Mouse (Mus musculus) midbrain, embryonic 13.5 days (tissue): Measurements from ENCODE around the gene Vav3. TPM values are rescaled to one million over a fixed set of nuclear protein-coding genes. Genes with fewer than 3 reads are reported as not detected.

Experiments
- ATAC-seq: fragments of 200-750 bp; cut with Nextera tagmentation; 2 replicates; pipeline ENCODE4 v1.8.0; 2017; ENCODE audit warnings: mild to moderate bottlenecking, moderate TSS enrichment, moderate library complexity
- H3K27ac ChIP-seq: fragments of 300-500 bp; sonication (generic); 2 replicates; pipeline ENCODE4 v1.5.1; 2015; ENCODE audit warnings: inconsistent platforms, mild to moderate bottlenecking, moderate library complexity
- H3K27me3 ChIP-seq: fragments of 300-500 bp; sonication (generic); 2 replicates; pipeline ENCODE4 v1.6.1; 2015; ENCODE audit warnings: mild to moderate bottlenecking, inconsistent platforms
- H3K36me3 ChIP-seq: fragments of 300-500 bp; sonication (generic); 2 replicates; pipeline ENCODE4 v1.6.1; 2015; ENCODE audit warnings: mild to moderate bottlenecking, inconsistent platforms
- H3K4me1 ChIP-seq: fragments of 300-500 bp; sonication (generic); replicated peaks from 2 replicates; pipeline ENCODE4 v1.6.1; 2015; ENCODE audit warnings: inconsistent platforms
- H3K4me2 ChIP-seq: fragments of 300-500 bp; sonication (generic); replicated peaks from 2 replicates; pipeline ENCODE4 v1.6.1; 2015; ENCODE audit warnings: moderate library complexity, mild to moderate bottlenecking, inconsistent platforms
- H3K4me3 ChIP-seq: fragments of 300-500 bp; sonication (generic); replicated peaks from 2 replicates; pipeline ENCODE4 v1.5.1; 2015; ENCODE audit warnings: mild to moderate bottlenecking, inconsistent platforms
- H3K9ac ChIP-seq: fragments of 300-500 bp; sonication (generic); replicated peaks from 2 replicates; pipeline ENCODE4 v1.6.1; 2015; ENCODE audit warnings: mild to moderate bottlenecking, inconsistent platforms
- H3K9me3 ChIP-seq: fragments of 300-500 bp; sonication (generic); 2 replicates; pipeline ENCODE4 v1.6.1; 2016; ENCODE audit warnings: mild to moderate bottlenecking, inconsistent platforms
- WGBS: fragments of 180-500 bp; shearing (Covaris S2); methylation state at CpG from one replicate; pipeline ENCODE4 v1.1.7; 2015; 5-methylcytosine and 5-hydroxymethylcytosine counted together
- polyA plus RNA-seq: library from polyadenylated mRNA; unstranded; fragments of >200 nt; fragmentation: Nextera tagmentation; extraction: Ambion mirVana; gene quantifications from 2 replicates; pipeline ENCODE4 v1.2.1, GENCODE M21; 2015

The Vav3 gene
- polyA plus RNA-seq, 1 experiment from 2014 or later = 32.6 TPM

DNA sequence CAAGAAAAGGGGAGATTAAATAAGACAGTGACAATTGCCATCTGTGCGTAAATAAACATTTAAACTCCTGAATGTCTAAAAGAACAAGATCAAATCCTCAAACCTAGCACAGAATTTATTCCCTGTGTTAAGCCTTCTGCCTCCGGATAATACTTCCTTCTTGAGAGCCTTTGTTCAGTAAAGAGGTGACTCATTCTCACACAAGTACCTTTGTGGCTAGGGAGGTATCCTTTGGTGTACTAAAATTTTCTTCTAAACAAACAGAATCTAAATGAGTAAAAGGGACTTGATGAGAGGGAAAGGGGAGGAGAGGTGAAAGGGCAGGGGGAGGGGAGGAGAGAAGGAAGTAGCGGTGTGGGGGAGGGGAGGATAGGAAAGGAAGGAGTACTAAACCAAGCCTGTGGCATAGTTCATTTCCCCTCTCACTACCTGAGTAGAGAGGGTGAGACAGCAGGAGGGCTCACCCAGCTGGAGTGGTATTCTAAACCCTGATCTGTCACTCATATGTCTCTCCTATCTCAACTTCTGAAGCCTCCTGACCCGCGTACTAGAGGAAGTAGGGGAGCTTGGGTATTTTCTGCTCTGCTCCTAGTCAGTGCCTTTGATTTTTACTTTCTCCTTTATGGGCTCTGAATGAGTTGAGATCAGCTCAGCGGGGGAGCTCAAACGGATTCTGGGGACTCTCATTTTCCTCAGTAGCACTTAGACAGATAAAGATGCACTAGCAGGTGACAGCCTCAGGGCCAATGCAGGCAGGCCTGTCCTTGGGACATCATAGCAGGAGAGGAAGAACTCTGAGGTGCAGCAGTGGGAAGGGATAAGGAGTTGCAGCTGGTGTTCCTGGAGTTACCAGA, 16.8 kb upstream of the Vav3 start:
- no peak overlapping the region for H3K4me3 ChIP-seq
- ATAC-seq = no peak
- 63% methylated on average over 7 of the region's 7 CpGs for WGBS

DNA sequence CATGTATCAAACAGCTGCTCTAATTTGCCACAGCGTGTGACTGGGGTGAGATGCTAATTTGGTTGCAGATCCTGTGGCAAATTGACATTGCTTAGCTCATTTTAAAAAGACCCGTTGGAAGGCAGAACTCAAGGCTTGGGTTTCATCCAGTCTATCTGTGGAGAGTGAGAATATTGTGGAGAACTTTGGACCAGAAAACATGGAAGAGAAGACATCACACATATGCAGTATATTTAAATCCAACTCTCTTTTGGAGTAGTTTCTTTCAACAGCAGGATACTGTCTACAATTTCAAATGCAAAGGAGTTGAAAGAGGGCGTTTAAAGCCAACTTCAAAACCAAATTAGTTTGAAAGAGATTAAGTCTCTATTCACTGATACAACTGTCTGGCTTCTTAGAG, 13.3 kb upstream of the Vav3 start:
- H3K4me3 ChIP-seq = no peak overlapping the region
- no peak overlapping the region for H3K4me2 ChIP-seq
- H3K9me3 ChIP-seq = no peaks in the 10 kb centered on the region
- no peaks in the 10 kb centered on the region for H3K36me3 ChIP-seq
- no peak overlapping the region for H3K27ac ChIP-seq
- H3K27me3 ChIP-seq = no peaks in the 10 kb centered on the region
- 53% methylated on average over 3 of the region's 3 CpGs for WGBS
- no peaks in the 10 kb centered on the region for H3K4me1 ChIP-seq
- ATAC-seq = no peak
- H3K9ac ChIP-seq = no peak overlapping the region

More for the DNA sequence above, 16.8 kb upstream of the Vav3 start:
- H3K36me3 ChIP-seq = no peaks in the 10 kb centered on the region
- H3K4me1 ChIP-seq = no peaks in the 10 kb centered on the region
- no peaks in the 10 kb centered on the region for H3K9me3 ChIP-seq
- H3K4me2 ChIP-seq = no peak overlapping the region
- no peaks in the 10 kb centered on the region for H3K27me3 ChIP-seq
- no peak overlapping the region for H3K9ac ChIP-seq
- H3K27ac ChIP-seq = no peak overlapping the region

DNA sequence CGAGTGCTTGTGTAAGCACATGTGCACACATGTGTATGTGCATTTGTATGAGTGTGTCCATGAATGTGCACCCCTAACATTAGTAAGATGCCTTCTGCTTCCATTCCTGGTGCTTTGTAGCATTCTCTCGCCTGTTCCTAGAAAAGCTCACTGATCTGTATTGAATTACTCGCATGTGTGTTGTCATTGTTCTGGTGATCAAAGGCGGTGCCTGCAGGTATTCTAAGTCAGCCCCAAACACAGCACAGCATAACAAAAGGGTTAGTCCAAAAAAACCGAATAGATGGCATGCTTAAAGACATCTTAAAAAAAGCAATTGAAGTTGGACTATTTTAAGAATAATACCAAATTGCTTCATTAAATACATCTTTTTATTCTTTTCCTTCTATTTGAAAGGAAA, 7.7 kb upstream of the Vav3 start:
- peaks cover 5% of the 10 kb centered on the region; the same call in 1 of the 2 replicates for H3K4me1 ChIP-seq
- no peak overlapping the region for H3K4me3 ChIP-seq
- no peaks in the 10 kb centered on the region for H3K9me3 ChIP-seq
- H3K27ac ChIP-seq = no peak overlapping the region
- H3K36me3 ChIP-seq = no peaks in the 10 kb centered on the region
- WGBS = 37% methylated on average over 5 of the region's 5 CpGs
- no peak overlapping the region for H3K9ac ChIP-seq
- H3K4me2 ChIP-seq = no peak overlapping the region
- H3K27me3 ChIP-seq = no peaks in the 10 kb centered on the region
- ATAC-seq = peak; percentile 53; the same call in 1 of the 2 replicates

DNA sequence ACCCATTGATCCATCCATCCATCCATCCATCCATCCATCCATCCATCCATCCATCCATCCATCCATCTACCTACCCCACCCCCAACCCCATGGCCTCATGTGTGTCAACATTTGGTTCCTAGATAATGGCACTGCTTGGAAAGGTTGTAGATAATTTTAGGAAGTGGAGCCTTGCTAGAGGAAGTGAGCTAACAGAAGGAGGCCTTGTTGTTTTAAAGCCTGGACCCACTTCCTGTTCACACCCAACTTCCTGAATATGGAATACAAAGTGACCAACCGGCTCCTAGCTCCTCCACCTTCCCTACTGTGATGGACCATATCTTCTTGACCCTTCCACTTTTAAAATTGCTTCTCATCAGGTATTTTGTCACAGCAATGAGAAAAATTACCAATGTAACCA, 5.0 kb upstream of the Vav3 start:
- WGBS = 96% methylated on average over 1 of the region's 1 CpGs

DNA sequence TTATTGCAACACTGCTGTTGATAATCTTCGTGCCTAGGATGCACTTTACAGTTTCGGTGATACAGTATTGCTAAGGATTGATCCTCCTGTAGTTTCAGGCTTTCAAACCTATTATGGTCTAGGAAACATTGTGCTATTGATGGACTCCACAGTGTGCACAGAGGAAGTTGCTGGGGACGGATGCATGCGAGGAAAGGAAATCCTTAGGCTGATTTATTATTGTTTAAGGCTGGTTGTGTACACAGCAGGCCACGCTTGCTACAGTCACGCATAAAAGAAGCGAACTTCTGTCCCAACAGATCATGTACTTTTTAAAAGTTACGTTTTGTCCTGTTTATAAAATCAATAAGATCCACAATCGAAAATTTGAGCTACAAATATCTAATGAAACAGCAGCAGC, 1.2 kb upstream of the Vav3 start:
- Histone ChIP-seq H3K36me3 (no peaks in the 10 kb centered on the region), H3K9me3 (no peaks in the 10 kb centered on the region), H3K4me3 (no peak overlapping the region; the same call in 1 of the 2 replicates), H3K4me2 (peak overlapping the region; percentile 79; the same call in 1 of the 2 replicates), H3K4me1 (peaks cover 27% of the 10 kb centered on the region), H3K9ac (no peak overlapping the region), H3K27me3 (peaks cover 6% of the 10 kb centered on the region; the same call in 1 of the 2 replicates), H3K27ac (no peak overlapping the region)
- 83% methylated on average over 9 of the region's 9 CpGs for WGBS
- ATAC-seq = no peak

More for the DNA sequence above, 5.0 kb upstream of the Vav3 start:
- H3K27ac ChIP-seq = no peak overlapping the region
- ATAC-seq = no peak
- H3K36me3 ChIP-seq = no peaks in the 10 kb centered on the region
- H3K9ac ChIP-seq = no peak overlapping the region
- no peak overlapping the region for H3K4me3 ChIP-seq
- H3K4me1 ChIP-seq = peaks cover 5% of the 10 kb centered on the region; the same call in 1 of the 2 replicates
- no peaks in the 10 kb centered on the region for H3K27me3 ChIP-seq
- H3K4me2 ChIP-seq = no peak overlapping the region
- no peaks in the 10 kb centered on the region for H3K9me3 ChIP-seq

DNA sequence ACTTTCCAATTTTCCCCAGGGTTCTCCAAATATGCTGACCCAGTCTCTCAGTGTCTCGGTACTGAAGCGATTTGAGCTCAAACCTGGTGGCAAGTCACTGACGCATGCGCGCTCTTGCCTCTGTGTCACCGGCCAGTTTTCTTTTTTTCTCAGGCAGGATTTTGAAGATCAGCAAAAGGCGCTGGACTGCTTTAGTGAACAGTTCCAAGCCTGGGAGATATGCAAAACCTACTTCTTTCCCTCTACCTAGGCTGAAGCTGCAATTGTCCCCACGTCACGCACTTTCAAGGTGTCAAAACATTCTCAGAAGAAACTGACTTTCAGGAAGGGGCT, 546 bp upstream of the Vav3 start:
- Histone ChIP-seq H3K9me3 (no peaks in the 10 kb centered on the region), H3K27ac (peak overlapping the region; percentile 94), H3K4me3 (peak overlapping the region; percentile 75), H3K4me2 (peak overlapping the region; percentile 79), H3K27me3 (peaks cover 6% of the 10 kb centered on the region; the same call in 1 of the 2 replicates), H3K9ac (peak overlapping the region; percentile 87), H3K36me3 (no peaks in the 10 kb centered on the region), H3K4me1 (peaks cover 27% of the 10 kb centered on the region)
- no peak for ATAC-seq
- under 1% methylated on average over 9 of the region's 9 CpGs for WGBS

DNA sequence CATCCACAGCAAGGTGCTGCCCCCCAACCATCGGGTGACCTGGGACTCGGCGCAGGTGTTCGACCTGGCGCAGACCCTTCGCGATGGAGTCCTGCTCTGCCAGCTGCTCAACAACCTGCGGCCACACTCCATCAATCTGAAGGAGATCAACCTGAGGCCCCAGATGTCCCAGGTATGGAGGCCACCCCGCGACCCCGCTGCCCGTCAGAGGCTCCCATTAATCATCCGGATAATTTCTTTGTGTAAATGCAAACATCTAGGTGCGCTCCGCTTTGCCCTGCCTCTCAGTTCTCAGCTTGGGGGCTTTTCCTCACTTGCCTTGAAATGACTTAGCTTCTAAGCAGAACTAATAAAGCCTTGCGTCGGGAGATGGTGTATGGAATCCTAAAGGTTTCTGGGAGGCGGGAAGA, 623 bp downstream of the Vav3 start:
- Histone ChIP-seq H3K9me3 (no peaks in the 10 kb centered on the region), H3K4me3 (peak overlapping the region; percentile 75), H3K36me3 (no peaks in the 10 kb centered on the region), H3K4me1 (peaks cover 27% of the 10 kb centered on the region), H3K4me2 (peak overlapping the region; percentile 79), H3K9ac (peak overlapping the region; percentile 87), H3K27me3 (peaks cover 6% of the 10 kb centered on the region; the same call in 1 of the 2 replicates), H3K27ac (peak overlapping the region; percentile 94)
- ATAC-seq = no peak
- 0% methylated on average over 18 of the region's 18 CpGs for WGBS

DNA sequence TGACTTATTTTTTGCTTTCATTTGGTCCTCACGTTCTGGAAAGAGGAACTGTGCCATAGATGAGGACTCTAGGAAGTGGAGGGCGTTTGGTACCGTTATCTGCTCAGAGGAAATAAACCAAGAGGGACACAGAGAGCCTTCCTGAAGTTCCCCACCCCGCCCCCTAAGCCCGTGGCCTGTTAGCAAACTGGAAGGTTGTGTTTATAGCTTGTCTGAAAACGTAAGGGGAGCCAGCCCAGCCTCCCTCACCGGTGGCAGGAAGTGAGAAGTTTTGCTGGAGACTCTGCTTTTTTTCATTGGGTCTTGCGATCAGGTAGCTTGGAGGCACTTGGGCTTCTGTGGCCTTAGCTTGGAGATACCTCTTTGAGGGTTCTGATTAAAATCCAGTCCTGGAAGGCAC, 1.2 kb downstream of the Vav3 start:
- 5% methylated on average over 8 of the region's 8 CpGs for WGBS
- Histone ChIP-seq H3K4me3 (peak overlapping the region; percentile 75), H3K9ac (peak overlapping the region; percentile 87), H3K4me1 (peaks cover 27% of the 10 kb centered on the region), H3K27ac (peak overlapping the region; percentile 32; the same call in 1 of the 2 replicates), H3K36me3 (no peaks in the 10 kb centered on the region), H3K4me2 (peak overlapping the region; percentile 79), H3K27me3 (peaks cover 6% of the 10 kb centered on the region; the same call in 1 of the 2 replicates), H3K9me3 (no peaks in the 10 kb centered on the region)
- ATAC-seq = no peak

DNA sequence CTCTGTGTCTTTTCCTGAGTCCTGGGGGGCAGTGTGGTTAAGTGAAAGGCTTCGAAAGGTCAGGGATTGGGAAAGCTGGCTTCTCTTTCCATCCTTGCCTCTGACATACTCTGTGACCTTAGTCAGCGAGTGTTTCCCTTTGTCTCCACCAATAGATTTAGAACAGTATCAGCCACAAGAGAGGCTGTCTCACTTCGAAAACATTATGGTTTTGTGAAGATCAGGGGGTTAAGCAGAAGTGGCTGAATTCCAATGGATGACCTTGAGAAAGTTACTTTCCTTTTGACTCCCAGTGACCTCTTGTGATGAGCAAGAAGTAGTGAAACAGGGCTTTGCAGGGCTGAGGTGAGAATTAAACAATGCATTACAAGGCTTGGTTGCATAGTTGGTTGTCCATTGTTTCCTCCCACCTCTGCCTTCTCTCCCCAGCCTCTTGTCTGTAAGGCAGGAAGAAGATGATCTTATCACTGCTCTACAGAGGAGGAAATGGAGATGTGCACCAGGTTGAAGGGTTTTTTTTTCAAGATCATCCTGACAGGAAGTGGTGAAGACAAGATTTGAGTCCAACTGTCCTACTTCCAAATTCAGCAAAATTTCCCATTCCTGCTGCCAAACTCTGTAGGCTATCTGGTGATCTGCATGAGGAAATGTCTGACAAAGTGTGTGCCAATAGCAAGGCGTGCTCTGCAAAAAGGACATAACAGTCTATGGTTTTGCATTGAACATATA, 11.7 kb downstream of the Vav3 start:
- Histone ChIP-seq H3K27me3 (no peaks in the 10 kb centered on the region), H3K36me3 (no peaks in the 10 kb centered on the region), H3K27ac (no peak overlapping the region), H3K4me2 (no peak overlapping the region), H3K4me1 (peaks cover 4% of the 10 kb centered on the region; the same call in 1 of the 2 replicates), H3K9me3 (no peaks in the 10 kb centered on the region), H3K9ac (no peak overlapping the region), H3K4me3 (no peak overlapping the region)
- ATAC-seq = no peak
- WGBS = 82% methylated on average over 4 of the region's 4 CpGs

DNA sequence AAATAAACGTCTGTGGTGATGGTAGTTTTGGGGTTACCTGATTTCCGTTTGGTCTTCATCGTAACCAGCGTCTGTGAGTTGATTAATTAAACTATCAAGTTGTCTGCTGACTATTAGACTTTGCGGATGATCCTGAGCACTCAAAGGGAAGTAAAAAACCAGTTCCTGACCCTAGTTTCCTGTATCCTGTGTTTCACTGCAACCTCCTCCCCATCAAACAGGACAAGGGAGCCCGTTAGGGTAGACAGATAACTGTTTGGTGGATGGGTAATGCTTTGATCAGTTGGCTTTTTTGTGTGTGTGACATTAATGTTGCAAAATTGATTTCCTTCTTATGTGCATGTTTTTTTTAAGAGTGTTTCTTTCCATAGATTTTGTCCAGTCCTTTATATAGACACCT, 12.2 kb downstream of the Vav3 start:
- Histone ChIP-seq H3K36me3 (no peaks in the 10 kb centered on the region), H3K9ac (no peak overlapping the region), H3K4me3 (no peak overlapping the region), H3K27me3 (no peaks in the 10 kb centered on the region), H3K4me1 (peaks cover 4% of the 10 kb centered on the region; the same call in 1 of the 2 replicates), H3K4me2 (no peak overlapping the region), H3K27ac (no peak overlapping the region), H3K9me3 (no peaks in the 10 kb centered on the region)
- WGBS = 89% methylated on average over 6 of the region's 6 CpGs
- no peak for ATAC-seq

DNA sequence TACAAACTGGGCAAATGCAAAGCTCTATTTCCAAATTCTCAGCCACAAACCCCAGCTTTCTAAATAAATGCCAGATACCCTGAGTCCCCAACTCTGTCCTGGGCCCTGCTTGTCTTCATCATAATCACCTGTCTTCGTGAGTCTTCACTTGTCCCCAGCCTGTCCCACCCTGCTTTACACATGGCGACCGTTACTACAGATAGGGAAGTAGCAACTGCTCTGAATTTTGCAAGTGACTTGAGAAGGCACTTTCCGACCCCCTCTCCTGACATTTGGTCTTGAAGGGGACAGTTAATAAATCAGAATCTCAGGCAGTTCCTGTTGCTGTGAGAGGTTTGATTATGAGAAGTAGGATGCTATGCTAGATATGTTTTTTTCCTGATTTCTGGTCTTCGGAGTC, 13.4 kb downstream of the Vav3 start:
- Histone ChIP-seq H3K4me3 (no peak overlapping the region), H3K27me3 (no peaks in the 10 kb centered on the region)

DNA sequence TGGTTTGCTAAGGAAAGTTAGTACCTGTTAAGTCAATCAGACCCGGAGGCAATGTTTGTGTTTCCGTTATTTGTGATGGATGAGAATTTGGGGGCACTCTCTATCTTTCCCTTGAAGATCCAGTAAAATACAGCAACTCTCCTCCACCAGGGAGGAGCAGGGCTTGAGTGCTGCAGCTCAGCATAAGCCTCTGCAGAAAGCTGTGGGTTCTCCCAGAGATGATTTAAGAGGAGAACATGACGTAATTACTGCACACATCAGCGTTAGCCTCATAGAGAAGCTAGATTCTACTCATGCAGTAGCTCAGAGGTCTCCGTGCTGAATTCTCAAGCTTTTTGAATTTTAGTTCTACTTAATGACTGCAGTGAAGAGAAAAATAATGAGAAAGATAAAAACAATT, 14.7 kb downstream of the Vav3 start:
- Histone ChIP-seq H3K9me3 (no peaks in the 10 kb centered on the region), H3K4me3 (no peak overlapping the region), H3K4me1 (peaks cover 4% of the 10 kb centered on the region; the same call in 1 of the 2 replicates), H3K27me3 (no peaks in the 10 kb centered on the region), H3K4me2 (no peak overlapping the region), H3K9ac (no peak overlapping the region), H3K36me3 (no peaks in the 10 kb centered on the region), H3K27ac (no peak overlapping the region)
- WGBS = 93% methylated on average over 5 of the region's 5 CpGs
- ATAC-seq = no peak

More for the DNA sequence above, 13.4 kb downstream of the Vav3 start:
- H3K4me2 ChIP-seq = no peak overlapping the region
- WGBS = 93% methylated on average over 5 of the region's 5 CpGs
- no peak overlapping the region for H3K27ac ChIP-seq
- no peaks in the 10 kb centered on the region for H3K36me3 ChIP-seq
- ATAC-seq = no peak
- H3K9ac ChIP-seq = no peak overlapping the region
- peaks cover 4% of the 10 kb centered on the region; the same call in 1 of the 2 replicates for H3K4me1 ChIP-seq
- H3K9me3 ChIP-seq = no peaks in the 10 kb centered on the region
